Mouse (Mus musculus) brain, embryonic 14.5 days (tissue): Measurements from ENCODE around the gene Eef1e1.

Experiments used
- CTCF ChIP-seq: fragments of 200-500 bp; IDR thresholded peaks from 2 replicates; pipeline ENCODE4 v1.5.1; 2012; ENCODE audit warnings: inconsistent platforms, mild to moderate bottlenecking, moderate library complexity, borderline replicate concordance; ENCODE audit not compliant: insufficient read depth, insufficient read length; ENCODE audit errors: extremely low read depth
- POLR2A ChIP-seq: fragments of 200-500 bp; IDR thresholded peaks from 2 replicates; pipeline ENCODE4 v1.6.1; 2012; ENCODE audit warnings: mild to moderate bottlenecking, inconsistent platforms, borderline replicate concordance; ENCODE audit not compliant: poor library complexity, insufficient read depth, insufficient read length, severe bottlenecking; ENCODE audit errors: extremely low read depth

DNA sequence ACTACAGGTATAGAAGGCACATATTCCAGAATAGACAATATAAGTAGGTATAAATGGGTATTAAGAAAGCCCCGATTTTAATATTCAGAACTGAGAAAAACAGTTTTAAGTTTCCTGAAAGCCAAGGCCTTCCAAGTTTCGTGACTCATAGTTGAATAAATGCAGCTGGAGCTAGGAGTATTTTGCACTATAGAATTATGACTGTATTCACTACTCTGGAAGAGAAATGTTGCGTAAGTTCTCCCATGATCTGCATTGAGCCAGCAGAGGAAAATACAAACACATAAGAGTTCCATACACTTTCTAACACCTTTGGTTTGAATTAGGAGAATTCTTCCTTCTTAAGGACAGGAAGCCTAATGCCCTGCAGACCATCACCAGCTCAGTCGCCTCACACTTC, 8.6 kb downstream of the Eef1e1 start:
- no peak for TF ChIP-seq POLR2A
- TF ChIP-seq CTCF: no peak
